Mouse (Mus musculus) liver (tissue): ENCODE data around the gene Olfr776.
"Not testable (repeated sequence)": the region's sequence is repeated elsewhere in the genome, so short reads cannot be mapped to it uniquely, and the experiment has no call there.

Source experiments
- DNase-seq: peaks from one replicate; pipeline ENCODE4 v3.0.0-alpha.2; 2020; ENCODE audit warnings: mixed read lengths

Olfr776 gene

DNA sequence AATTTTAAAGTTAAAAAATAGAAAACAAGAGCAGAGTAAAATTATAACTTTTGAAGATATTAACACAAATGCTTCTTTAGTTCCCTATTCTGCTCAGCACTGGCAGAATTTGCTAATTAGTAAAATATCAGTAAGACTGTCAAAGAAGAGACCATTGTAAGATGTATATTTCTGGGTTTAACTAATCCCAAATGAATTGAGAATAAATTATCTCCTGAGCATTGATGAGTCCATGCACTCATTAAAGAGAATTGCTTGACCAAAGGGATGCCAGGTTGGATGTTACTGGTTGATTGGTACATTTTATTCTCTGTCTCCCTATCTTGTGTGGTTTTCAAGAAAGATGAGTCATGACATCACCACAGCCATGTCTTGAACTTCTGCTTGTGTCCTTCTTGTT is at the start of gene Olfr776:
Olfr776 (plus strand) TSS at position 301 of the 400 bp plus-strand sequence.
- no peak for DNase-seq

DNA sequence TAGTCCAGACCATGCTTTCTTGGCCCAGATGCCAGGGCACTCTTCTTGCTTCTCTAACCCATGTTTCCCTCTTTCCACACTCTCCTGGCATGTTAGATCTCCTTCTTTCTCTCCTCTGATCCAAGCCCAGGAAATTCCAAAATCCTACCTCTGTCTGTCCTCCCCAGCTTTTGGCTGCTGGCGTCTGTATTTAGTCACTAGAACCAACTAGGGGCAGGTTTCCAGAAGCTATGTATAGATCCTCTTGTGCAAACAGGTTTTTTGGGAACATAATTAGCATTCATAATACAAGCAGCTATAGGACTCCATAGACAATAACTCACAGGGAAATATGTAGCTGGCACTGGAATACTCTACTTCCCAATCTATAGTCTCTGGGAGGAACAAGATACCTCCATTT is 28.2 kb upstream of the Olfr776 start:
- DNase-seq = no peak

DNA sequence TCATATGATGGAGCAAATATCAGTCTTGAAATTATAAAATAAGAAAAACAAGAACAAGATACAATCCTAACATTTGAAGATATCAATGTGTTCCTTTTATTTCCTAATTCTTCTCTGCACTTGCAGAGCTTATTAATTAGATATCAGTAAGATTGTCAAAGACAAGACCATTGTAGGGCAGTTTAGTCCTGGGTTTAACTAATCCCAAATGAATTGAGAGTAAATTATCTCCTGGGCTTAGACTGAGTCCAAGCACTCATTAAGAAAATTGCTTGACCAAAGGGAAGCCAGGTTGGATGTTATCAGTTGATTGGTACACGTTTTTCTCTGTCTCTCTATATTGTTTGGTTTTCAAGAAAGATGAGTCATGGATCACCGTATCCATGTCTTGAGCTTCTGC is 23.0 kb upstream of the Olfr776 start, which contains the start of gene Olfr774:
Olfr774 (plus strand) TSS at position 301 of the 400 bp plus-strand sequence.
- no peak for DNase-seq

DNA sequence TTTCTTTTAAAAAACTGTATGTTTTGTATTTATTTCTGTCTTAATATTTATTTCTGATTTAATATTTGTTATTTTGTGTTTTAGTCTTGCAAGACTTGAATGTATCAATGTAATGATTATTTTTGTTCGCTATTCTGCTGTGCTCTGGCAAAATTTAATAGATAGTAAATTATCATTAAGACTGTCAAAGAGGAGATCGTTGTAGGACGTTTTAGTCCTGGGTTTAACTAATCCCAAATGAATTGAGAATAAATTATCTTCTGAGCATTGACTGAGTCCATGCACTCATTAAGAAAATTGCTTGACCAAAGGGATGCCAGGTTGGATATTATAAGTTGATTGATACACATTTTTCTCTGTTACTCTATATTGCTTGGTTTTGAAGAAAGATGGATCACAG is 10.8 kb upstream of the Olfr776 start, which contains the start of gene Olfr775:
Olfr775 (plus strand) TSS at position 301 of the 400 bp plus-strand sequence.
- no peak for DNase-seq

DNA sequence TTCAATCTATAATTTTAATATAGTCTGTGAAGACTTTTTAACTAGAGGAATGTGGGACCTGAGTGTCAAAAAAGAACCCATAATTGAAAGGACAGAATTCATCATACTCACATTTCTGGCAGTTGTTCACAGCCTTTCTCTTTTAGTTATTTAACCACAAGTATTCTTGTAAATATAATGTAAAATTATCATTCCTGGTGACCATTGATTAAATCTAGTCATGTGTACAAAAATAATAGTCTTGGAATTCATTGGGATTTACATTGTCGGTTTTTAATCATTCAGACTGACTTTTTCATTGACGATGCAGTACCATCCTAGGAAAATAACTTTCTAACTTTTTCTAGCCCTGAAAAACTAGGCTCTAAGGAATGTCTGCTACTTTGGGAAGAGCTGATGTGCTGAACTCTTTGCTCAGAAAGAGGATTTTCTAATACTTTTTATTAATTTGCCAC is 12.2 kb downstream of the Olfr776 start, which contains the start of gene Olfr777:
Olfr777 (minus strand) TSS at position 405 of the 455 bp plus-strand sequence.
- DNase-seq = no peak

DNA sequence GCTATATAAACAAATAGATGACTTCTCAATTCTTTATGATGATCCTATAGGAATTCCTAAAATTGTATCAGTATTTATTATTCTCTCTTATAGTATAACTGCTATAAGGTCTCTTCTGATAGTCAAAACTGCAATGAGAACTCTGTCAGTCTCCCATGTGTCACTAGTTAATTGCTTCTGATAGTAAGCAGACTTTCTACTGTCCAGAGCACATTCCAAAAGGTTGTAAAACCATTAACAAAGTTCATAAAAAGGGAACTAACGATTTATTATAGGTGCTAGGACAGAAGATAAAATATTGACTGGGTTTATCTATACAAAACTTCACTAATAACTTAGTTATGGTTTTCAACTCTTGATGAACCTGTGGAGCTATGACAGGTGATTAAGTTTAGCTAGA is 54.0 kb downstream of the Olfr776 start:
- not testable (repeated sequence) for DNase-seq

DNA sequence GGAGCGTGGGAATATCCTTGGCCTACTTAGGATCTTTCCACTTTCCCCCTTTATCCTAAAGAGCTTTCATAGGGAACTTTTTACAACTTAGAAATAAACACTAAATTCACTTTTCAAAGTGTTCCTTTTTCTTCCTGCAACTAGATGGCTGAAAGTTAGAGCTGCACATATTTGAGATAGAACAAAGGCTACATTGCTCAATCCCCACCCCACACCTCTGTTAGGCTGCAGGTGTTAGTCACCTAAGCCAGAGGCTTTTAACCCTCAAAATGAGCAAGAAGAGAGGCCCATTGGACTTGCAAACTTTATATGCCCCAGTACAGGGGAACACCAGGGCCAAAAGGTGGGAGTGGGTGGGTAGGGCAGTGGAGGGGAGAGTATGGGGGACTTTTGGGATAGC is 54.6 kb downstream of the Olfr776 start:
- DNase-seq = not testable (repeated sequence)
